Mouse (Mus musculus): ENCODE measurements around the gene Acap2. TPM values are rescaled to one million over a fixed set of nuclear protein-coding genes. Genes with fewer than 3 reads are reported as not detected.

The Acap2 gene
- total and polyA plus RNA-seq, 3 experiments: 17.2 to 19.1 TPM; not detected in 1

GRCm38 (mm10) chr16:31048194-31048593, 152.9 kb downstream of the Acap2 start:
- TF ChIP-seq ZKSCAN1 (IDR thresholded peaks at IDR 0.05; ENCODE audit: low read depth, low read length) (no peak), UBTF (IDR thresholded peaks at IDR 0.05; ENCODE audit: borderline replicate concordance, insufficient read depth, low read depth, low read length) (no peak), NRF1 (IDR thresholded peaks at IDR 0.05; ENCODE audit: insufficient read depth, low read depth, low read length, poor library complexity, severe bottlenecking) (no peak), MAFK (IDR thresholded peaks at IDR 0.05; ENCODE audit: borderline replicate concordance, low read depth, low read length) (no peak), JUND (IDR thresholded peaks at IDR 0.05; ENCODE audit: low read depth, low read length) (no peak), MAX (IDR thresholded peaks at IDR 0.05; ENCODE audit: low read length) (no peak), KAT2A (conservative IDR thresholded peaks at IDR 0.05; ENCODE audit: low read depth, low read length) (no peak), TCF12 (IDR thresholded peaks at IDR 0.05; ENCODE audit: low read depth, low read length) (no peak), RCOR1 (IDR thresholded peaks at IDR 0.05; ENCODE audit: low read depth, low read length) (no peak)
- DNase-seq (ENCODE audit: low read depth, low spot score): no peak
- Histone ChIP-seq H3K9ac (ENCODE audit: control insufficient read depth, low read depth, low read length, poor library complexity, severe bottlenecking) (no peak overlapping the region), H3K27ac (ENCODE audit: control insufficient read depth, low read depth, low read length) (no peak overlapping the region), H3K4me1 (ENCODE audit: control insufficient read depth in 1 of 2, insufficient read depth in 2 of 2, low read length in 2 of 2) (no peaks in the 10 kb centered on the region), H3K79me2 (ENCODE audit: control insufficient read depth, insufficient read depth, low read length, poor library complexity) (no peaks in the 10 kb centered on the region), H3K36me3 (ENCODE audit: control insufficient read depth in 1 of 2, insufficient read depth in 2 of 2, low read length in 2 of 2) (no peaks in the 10 kb centered on the region), H3K4me3 (ENCODE audit: control insufficient read depth in 1 of 2, insufficient read depth in 1 of 2, low read depth in 2 of 2, low read length in 2 of 2) (no peak overlapping the region), H3K27me3 (ENCODE audit: control insufficient read depth in 1 of 2, insufficient read depth in 2 of 2, low read length in 2 of 2) (no peaks in the 10 kb centered on the region), H3K9me3 (replicated peaks; ENCODE audit: insufficient read depth, low read length) (no peaks in the 10 kb centered on the region)

DNA sequence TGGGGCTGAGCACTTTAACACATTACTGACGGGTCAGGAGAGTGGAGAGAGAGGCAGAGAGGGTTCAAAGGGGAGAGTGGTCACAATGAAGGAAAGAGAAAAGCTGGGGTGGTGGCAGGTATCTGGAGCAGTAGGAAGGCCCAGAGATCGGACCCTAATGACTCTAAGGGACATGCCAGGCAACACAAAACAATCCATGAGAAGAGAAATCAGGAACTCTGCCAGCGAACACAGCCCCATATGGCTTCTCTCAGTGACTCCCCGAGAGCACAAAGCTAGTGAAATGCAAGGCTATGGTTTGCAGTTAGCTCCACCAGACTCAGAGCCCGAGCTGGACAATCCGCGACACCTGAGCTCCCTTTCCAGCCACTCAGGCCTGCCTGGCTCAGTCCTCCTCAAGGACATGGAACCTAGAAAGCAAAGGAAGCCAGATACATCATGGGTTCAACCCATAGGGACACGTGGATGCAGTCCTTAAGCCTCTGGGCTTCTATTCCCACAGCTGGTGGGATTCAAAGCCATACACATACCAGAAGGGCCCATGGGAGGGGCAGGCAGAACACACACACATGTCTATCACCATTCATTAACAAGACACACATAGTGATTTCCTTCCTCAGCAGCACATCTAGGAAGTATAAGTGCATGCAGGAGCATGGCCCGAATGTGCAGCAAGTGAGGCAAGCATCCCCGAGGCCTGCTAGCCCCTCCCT, 153.7 kb downstream of the Acap2 start:
- Histone ChIP-seq H3K4me3 (ENCODE audit: control insufficient read depth in 1 of 2, insufficient read depth in 1 of 2, low read depth in 2 of 2, low read length in 2 of 2) (no peak overlapping the region), H3K9me3 (replicated peaks; ENCODE audit: insufficient read depth, low read length) (no peaks in the 10 kb centered on the region), H3K4me1 (ENCODE audit: control insufficient read depth in 1 of 2, insufficient read depth in 2 of 2, low read length in 2 of 2) (no peaks in the 10 kb centered on the region), H3K36me3 (ENCODE audit: control insufficient read depth in 1 of 2, insufficient read depth in 2 of 2, low read length in 2 of 2) (no peaks in the 10 kb centered on the region), H3K27ac (ENCODE audit: control insufficient read depth, low read depth, low read length) (no peak overlapping the region), H3K79me2 (ENCODE audit: control insufficient read depth, insufficient read depth, low read length, poor library complexity) (no peaks in the 10 kb centered on the region), H3K9ac (ENCODE audit: control insufficient read depth, low read depth, low read length, poor library complexity, severe bottlenecking) (no peak overlapping the region), H3K27me3 (ENCODE audit: control insufficient read depth in 1 of 2, insufficient read depth in 2 of 2, low read length in 2 of 2) (no peaks in the 10 kb centered on the region)
- DNase-seq (ENCODE audit: low read depth, low spot score): no peak
- TF ChIP-seq JUND (IDR thresholded peaks at IDR 0.05; ENCODE audit: low read depth, low read length) (no peak), CTCF (IDR thresholded peaks at IDR 0.05 in 2 of 3, conservative IDR thresholded peaks at IDR 0.05 in 1 of 3; ENCODE audit: control insufficient read depth in 1 of 3, insufficient read depth in 1 of 3, low read depth in 2 of 3, low read length in 3 of 3, poor library complexity in 1 of 3, severe bottlenecking in 1 of 3) (no peak), USF2 (IDR thresholded peaks at IDR 0.05; ENCODE audit: borderline replicate concordance in 1 of 2, insufficient read depth in 1 of 2, low read depth in 1 of 2, low read length in 2 of 2) (no peak)

GRCm38 (mm10) chr16:31046217-31046659, 154.8 kb downstream of the Acap2 start:
- H3K79me2 ChIP-seq (ENCODE audit: control insufficient read depth, insufficient read depth, low read length, poor library complexity): no peaks in the 10 kb centered on the region
- H3K9me3 ChIP-seq (replicated peaks; ENCODE audit: insufficient read depth, low read length): no peaks in the 10 kb centered on the region
- H3K9ac ChIP-seq (ENCODE audit: control insufficient read depth, low read depth, low read length, poor library complexity, severe bottlenecking): no peak overlapping the region
- H3K36me3 ChIP-seq (ENCODE audit: control insufficient read depth in 1 of 2, insufficient read depth in 2 of 2, low read length in 2 of 2): no peaks in the 10 kb centered on the region
- no peaks in the 10 kb centered on the region for H3K27me3 ChIP-seq (ENCODE audit: control insufficient read depth in 1 of 2, insufficient read depth in 2 of 2, low read length in 2 of 2)
- no peaks in the 10 kb centered on the region for H3K4me1 ChIP-seq (ENCODE audit: control insufficient read depth in 1 of 2, insufficient read depth in 2 of 2, low read length in 2 of 2)
- peak; percentile 11 for DNase-seq (ENCODE audit: low read depth, low spot score)
- no peak overlapping the region for H3K27ac ChIP-seq (ENCODE audit: control insufficient read depth, low read depth, low read length)
- TF ChIP-seq NRF1 (IDR thresholded peaks at IDR 0.05; ENCODE audit: insufficient read depth, low read depth, low read length, poor library complexity, severe bottlenecking) (no peak), POLR2AphosphoS2 (IDR thresholded peaks at IDR 0.05; ENCODE audit: low read length) (no peak), MYC (IDR thresholded peaks at IDR 0.05; ENCODE audit: low read depth, low read length) (no peak), NELFE (IDR thresholded peaks at IDR 0.05; ENCODE audit: low read depth, low read length) (no peak), POLR2AphosphoS5 (IDR thresholded peaks at IDR 0.05; ENCODE audit: borderline replicate concordance, low read depth, low read length) (no peak), POLR2A (IDR thresholded peaks at IDR 0.05; ENCODE audit: control insufficient read depth in 1 of 2, insufficient read depth in 1 of 2, low read depth in 1 of 2, low read length in 2 of 2, poor library complexity in 1 of 2) (no peak), KAT2A (conservative IDR thresholded peaks at IDR 0.05; ENCODE audit: low read depth, low read length) (no peak)
- no peak overlapping the region for H3K4me3 ChIP-seq (ENCODE audit: control insufficient read depth in 1 of 2, insufficient read depth in 1 of 2, low read depth in 2 of 2, low read length in 2 of 2)
